Mouse (Mus musculus) megakaryocyte, embryonic 14.5 days (primary cell): Measurements from ENCODE around the gene Stac.

Experiments
- FLI1 ChIP-seq: IDR thresholded peaks from 2 replicates; pipeline ENCODE4 v1.6.1; 2012; ENCODE audit warnings: low read length, inconsistent platforms, mixed read lengths
- GATA1 ChIP-seq: IDR thresholded peaks from 3 replicates; pipeline ENCODE4 v1.6.1; 2012; ENCODE audit warnings: mixed read lengths, low read length, inconsistent platforms, borderline replicate concordance

- TF ChIP-seq GATA1 (no peak), FLI1 (no peak)
Observed at GRCm38 (mm10) chr9:111735931-111736330, 45.8 kb upstream of the Stac start.
